Mouse (Mus musculus) embryonic facial prominence, embryonic 12.5 days (tissue): ENCODE measurements around the gene Btbd18. TPM values are rescaled to one million over a fixed set of nuclear protein-coding genes. Genes with fewer than 3 reads are reported as not detected.

Source experiments
- ATAC-seq: fragments of 200-750 bp; cut with Nextera tagmentation; 2 replicates; pipeline ENCODE4 v1.8.0; 2017; ENCODE audit not compliant: insufficient number of reproducible peaks, insufficient read depth, low FRiP score, low TSS enrichment
- H3K27ac ChIP-seq: fragments of 300-500 bp; sonication (generic); 2 replicates; pipeline ENCODE4 v1.5.1; 2016; ENCODE audit warnings: mild to moderate bottlenecking
- H3K27me3 ChIP-seq: fragments of 300-500 bp; sonication (generic); 2 replicates; pipeline ENCODE4 v1.6.1; 2016; ENCODE audit warnings: mild to moderate bottlenecking, moderate library complexity
- H3K36me3 ChIP-seq: fragments of 300-500 bp; sonication (generic); 2 replicates; pipeline ENCODE4 v1.6.1; 2016; ENCODE audit warnings: mild to moderate bottlenecking
- H3K4me1 ChIP-seq: fragments of 300-500 bp; sonication (generic); 2 replicates; pipeline ENCODE4 v1.6.1; 2016
- H3K4me2 ChIP-seq: fragments of 300-500 bp; sonication (generic); replicated peaks from 2 replicates; pipeline ENCODE4 v1.6.1; 2016; ENCODE audit warnings: mild to moderate bottlenecking, moderate library complexity
- H3K4me3 ChIP-seq: fragments of 300-500 bp; sonication (generic); 2 replicates; pipeline ENCODE4 v1.5.1; 2016; ENCODE audit warnings: mild to moderate bottlenecking
- H3K9ac ChIP-seq: fragments of 300-500 bp; sonication (generic); 2 replicates; pipeline ENCODE4 v1.6.1; 2016; ENCODE audit warnings: mild to moderate bottlenecking, moderate library complexity
- H3K9me3 ChIP-seq: fragments of 300-500 bp; sonication (generic); 2 replicates; pipeline ENCODE4 v1.6.1; 2016; ENCODE audit warnings: mild to moderate bottlenecking, moderate library complexity
- WGBS: fragments of 180-500 bp; shearing (Covaris S2); methylation state at CpG from one replicate; pipeline ENCODE4 v1.1.7; 2016; 5-methylcytosine and 5-hydroxymethylcytosine counted together
- polyA plus RNA-seq: library from polyadenylated mRNA; unstranded; fragments of >200 nt; fragmentation: Nextera tagmentation; extraction: Ambion mirVana; gene quantifications from 2 replicates; pipeline ENCODE4 v1.2.1, GENCODE M21; 2016

Btbd18 gene
- polyA plus RNA-seq, 1 experiment from 2014 or later, result 0.36 TPM

DNA sequence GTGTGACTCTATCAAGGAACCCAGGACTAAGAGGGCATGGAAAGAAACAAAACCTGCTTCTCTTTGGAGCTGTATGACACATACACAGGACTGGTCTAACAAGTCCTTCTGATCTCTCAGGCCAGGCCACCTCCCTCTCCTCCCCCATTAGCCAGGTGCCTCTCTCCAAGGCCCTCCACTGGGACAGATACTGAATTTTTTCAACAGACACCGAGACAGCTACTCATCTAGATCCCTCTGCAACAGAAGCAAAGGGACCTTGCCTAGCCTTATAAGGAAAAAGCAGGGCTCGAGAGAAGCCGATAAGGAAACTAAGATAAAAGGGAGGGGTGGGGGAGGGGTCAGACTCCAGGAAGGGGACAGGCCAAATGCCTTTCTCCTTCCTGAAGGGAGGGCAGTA lies 25.9 kb upstream of the Btbd18 start:
- no peak overlapping the region for H3K4me3 ChIP-seq
- H3K36me3 ChIP-seq, result no peaks in the 10 kb centered on the region
- no peak overlapping the region for H3K9ac ChIP-seq
- H3K27ac ChIP-seq, result peak overlapping the region; percentile 17; the same call in 1 of the 2 replicates
- peaks cover 52% of the 10 kb centered on the region for H3K4me1 ChIP-seq
- H3K9me3 ChIP-seq, result no peaks in the 10 kb centered on the region
- H3K27me3 ChIP-seq, result no peaks in the 10 kb centered on the region
- ATAC-seq, result no peak
- 7% methylated on average over 3 of the region's 3 CpGs for WGBS
- no peak overlapping the region for H3K4me2 ChIP-seq

DNA sequence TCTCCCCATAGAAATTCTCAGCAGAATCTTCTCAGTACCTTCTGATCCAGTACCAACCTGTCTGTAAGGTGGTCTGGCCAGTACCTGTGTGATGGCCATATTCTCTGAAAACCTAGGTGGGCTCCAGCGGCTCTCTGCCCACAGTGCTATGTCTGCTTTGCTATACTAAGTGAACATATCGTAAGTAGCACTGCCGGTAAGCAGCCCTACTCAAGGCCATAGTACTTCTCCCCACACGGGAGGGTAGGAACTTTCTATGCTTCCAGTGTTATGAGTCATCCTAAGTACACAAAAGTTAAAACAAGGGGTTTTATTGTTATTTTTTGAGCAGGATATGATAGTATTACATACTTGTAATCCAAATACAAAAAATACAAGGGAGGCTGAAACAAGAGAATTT lies 24.9 kb upstream of the Btbd18 start:
- ATAC-seq, result no peak
- Histone ChIP-seq H3K9ac (no peak overlapping the region), H3K27me3 (no peaks in the 10 kb centered on the region), H3K9me3 (no peaks in the 10 kb centered on the region), H3K27ac (peak overlapping the region; percentile 93; the same call in 1 of the 2 replicates), H3K4me2 (no peak overlapping the region), H3K4me1 (peaks cover 61% of the 10 kb centered on the region), H3K36me3 (no peaks in the 10 kb centered on the region; the same call in 1 of the 2 replicates), H3K4me3 (no peak overlapping the region)
- WGBS, result 66% methylated on average over 4 of the region's 4 CpGs

GRCm38 (mm10) chr2:84634934-84635482 lies 23.9 kb upstream of the Btbd18 start:
- WGBS, result 12% methylated on average over 4 of the region's 4 CpGs
- peaks cover 63% of the 10 kb centered on the region for H3K4me1 ChIP-seq

DNA sequence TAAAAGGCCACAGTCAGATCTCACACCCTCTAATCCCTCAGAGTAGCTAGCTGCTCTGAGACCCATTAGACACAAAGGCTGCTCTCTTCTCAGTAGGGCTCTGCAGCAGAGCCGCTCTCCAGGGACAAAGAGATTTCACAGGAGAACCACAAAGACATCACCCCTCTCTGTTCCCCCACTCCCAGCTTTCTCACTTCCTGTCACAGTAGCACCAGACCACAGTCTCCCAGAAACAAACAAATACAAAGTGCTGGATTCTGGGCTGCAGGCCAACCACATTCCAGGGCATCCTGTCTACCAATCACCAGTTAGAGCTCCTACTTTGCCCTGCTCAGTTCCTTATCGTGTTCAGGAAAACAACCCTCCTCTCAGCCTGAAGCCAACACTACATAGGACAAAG lies 23.3 kb upstream of the Btbd18 start:
- peak overlapping the region; percentile 40; the same call in 1 of the 2 replicates for H3K4me2 ChIP-seq
- no peak overlapping the region for H3K4me3 ChIP-seq
- 0% methylated on average over 2 of the region's 2 CpGs for WGBS
- H3K27ac ChIP-seq, result peak overlapping the region; percentile 93
- H3K4me1 ChIP-seq, result peaks cover 63% of the 10 kb centered on the region
- H3K9me3 ChIP-seq, result no peaks in the 10 kb centered on the region
- no peak overlapping the region for H3K9ac ChIP-seq
- H3K36me3 ChIP-seq, result no peaks in the 10 kb centered on the region; the same call in 1 of the 2 replicates
- no peaks in the 10 kb centered on the region for H3K27me3 ChIP-seq
- ATAC-seq, result peak; percentile 92

More at GRCm38 (mm10) chr2:84634934-84635482, 23.9 kb upstream of the Btbd18 start:
- Histone ChIP-seq H3K4me2 (peak overlapping the region; percentile 9; the same call in 1 of the 2 replicates), H3K27me3 (no peaks in the 10 kb centered on the region), H3K9ac (no peak overlapping the region), H3K27ac (peak overlapping the region; percentile 93), H3K9me3 (no peaks in the 10 kb centered on the region), H3K4me3 (no peak overlapping the region), H3K36me3 (no peaks in the 10 kb centered on the region; the same call in 1 of the 2 replicates)
- no peak for ATAC-seq

DNA sequence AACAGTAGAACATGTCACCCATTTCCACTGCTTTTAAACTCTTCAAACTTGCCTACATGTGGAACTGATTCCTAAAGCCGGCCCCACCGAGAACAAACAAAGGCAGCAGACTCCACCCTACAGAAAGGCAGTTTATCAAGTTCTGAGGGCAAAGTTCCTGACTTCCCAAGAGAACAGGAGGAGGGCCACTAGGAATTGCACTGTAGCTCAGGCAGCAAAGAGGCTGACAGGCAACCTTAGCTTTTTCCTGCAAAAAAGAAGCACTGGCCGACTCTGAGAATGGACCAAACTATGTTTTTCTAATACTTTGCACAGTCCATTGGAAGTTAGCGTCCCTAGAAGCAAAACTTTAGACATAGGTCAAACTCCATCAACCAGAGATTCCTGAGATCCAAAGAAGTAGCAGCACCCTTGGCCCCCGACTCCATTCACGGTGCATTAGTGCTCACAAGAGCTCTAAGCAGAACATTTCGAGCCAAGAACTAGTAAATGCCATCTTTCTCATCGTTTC lies 22.6 kb upstream of the Btbd18 start:
- Histone ChIP-seq H3K9ac (0 out of 2 replicates have a peak overlapping the region, but pooled peaks have one; percentile 8), H3K4me3 (no peak overlapping the region), H3K27ac (peak overlapping the region; percentile 93), H3K4me1 (peaks cover 63% of the 10 kb centered on the region), H3K4me2 (peak overlapping the region; percentile 40), H3K27me3 (no peaks in the 10 kb centered on the region), H3K36me3 (no peaks in the 10 kb centered on the region; the same call in 1 of the 2 replicates), H3K9me3 (no peaks in the 10 kb centered on the region)
- no peak for ATAC-seq
- 19% methylated on average over 8 of the region's 8 CpGs for WGBS

- Histone ChIP-seq H3K9me3 (no peaks in the 10 kb centered on the region), H3K4me3 (no peak overlapping the region), H3K4me2 (0 out of 2 replicates have a peak overlapping the region, but pooled peaks have one; percentile 5), H3K36me3 (no peaks in the 10 kb centered on the region; the same call in 1 of the 2 replicates), H3K27me3 (no peaks in the 10 kb centered on the region), H3K27ac (peak overlapping the region; percentile 60), H3K4me1 (peaks cover 62% of the 10 kb centered on the region), H3K9ac (no peak overlapping the region)
- WGBS, result 28% methylated on average over 7 of the region's 7 CpGs
- ATAC-seq, result no peak
These were observed 21.3 kb upstream of the Btbd18 start for GRCm38 (mm10) chr2:84637452-84638165.

GRCm38 (mm10) chr2:84638428-84639220 lies 20.3 kb upstream of the Btbd18 start:
- H3K9ac ChIP-seq, result no peak overlapping the region
- peaks cover 54% of the 10 kb centered on the region for H3K4me1 ChIP-seq
- no peak overlapping the region for H3K4me2 ChIP-seq
- H3K27me3 ChIP-seq, result no peaks in the 10 kb centered on the region
- peak overlapping the region; percentile 50; the same call in 1 of the 2 replicates for H3K27ac ChIP-seq
- H3K4me3 ChIP-seq, result no peak overlapping the region
- H3K36me3 ChIP-seq, result no peaks in the 10 kb centered on the region; the same call in 1 of the 2 replicates
- no peak for ATAC-seq
- 42% methylated on average over 5 of the region's 5 CpGs for WGBS
- H3K9me3 ChIP-seq, result no peaks in the 10 kb centered on the region

DNA sequence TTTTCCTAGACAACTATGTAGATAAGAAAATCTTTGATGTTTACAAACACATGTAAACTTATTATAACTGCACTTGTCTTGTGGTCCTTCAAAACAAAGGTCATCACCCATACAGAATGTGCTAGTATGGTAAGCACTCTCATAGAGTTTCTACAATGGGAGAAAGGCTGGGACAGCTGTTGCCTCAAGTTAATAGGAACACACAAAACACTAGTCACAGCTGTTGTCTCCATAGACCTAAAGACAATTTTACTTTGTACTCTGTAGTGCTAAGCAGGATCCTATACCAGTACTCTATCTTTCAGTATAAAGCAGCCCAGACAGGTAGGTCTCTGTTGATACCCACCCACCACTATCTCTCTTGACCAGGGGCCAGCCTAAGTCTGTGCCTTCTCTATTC lies 18.0 kb upstream of the Btbd18 start:
- Histone ChIP-seq H3K4me3 (no peak overlapping the region), H3K27me3 (no peaks in the 10 kb centered on the region), H3K4me1 (peaks cover 32% of the 10 kb centered on the region), H3K9me3 (no peaks in the 10 kb centered on the region), H3K27ac (no peak overlapping the region), H3K4me2 (no peak overlapping the region), H3K9ac (no peak overlapping the region), H3K36me3 (no peaks in the 10 kb centered on the region; the same call in 1 of the 2 replicates)
- ATAC-seq, result no peak

DNA sequence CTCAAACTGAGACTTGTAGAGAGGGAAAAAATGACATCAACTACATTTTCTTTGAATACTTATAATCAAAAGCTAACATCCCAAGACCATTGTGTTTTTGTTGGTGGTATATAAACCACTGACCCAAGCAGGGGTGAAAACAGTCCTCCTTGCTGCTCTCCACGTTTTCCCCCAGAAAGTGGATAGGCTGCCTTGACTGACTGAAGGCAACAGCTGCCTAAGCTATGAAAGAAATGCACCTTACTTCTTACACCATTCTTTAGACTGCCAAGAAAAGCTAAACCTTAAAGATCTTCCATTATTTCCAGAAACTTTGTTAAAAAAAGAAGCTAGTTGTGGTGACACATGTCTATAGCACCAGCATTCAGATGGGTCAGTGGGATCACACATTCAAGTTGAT lies 12.7 kb upstream of the Btbd18 start:
- Histone ChIP-seq H3K4me2 (no peak overlapping the region), H3K4me1 (0 out of 2 replicates have a peak, but pooled peaks cover 8% of the 10 kb centered on the region), H3K4me3 (no peak overlapping the region), H3K9me3 (no peaks in the 10 kb centered on the region), H3K36me3 (no peaks in the 10 kb centered on the region), H3K9ac (no peak overlapping the region), H3K27ac (no peak overlapping the region), H3K27me3 (no peaks in the 10 kb centered on the region)
- 86% methylated on average over 1 of the region's 1 CpGs for WGBS
- ATAC-seq, result no peak

GRCm38 (mm10) chr2:84647051-84647568 lies 11.8 kb upstream of the Btbd18 start:
- no peak overlapping the region for H3K27ac ChIP-seq
- no peak for ATAC-seq
- H3K9ac ChIP-seq, result no peak overlapping the region
- 0 out of 2 replicates have a peak, but pooled peaks cover 8% of the 10 kb centered on the region for H3K4me1 ChIP-seq
- no peaks in the 10 kb centered on the region for H3K9me3 ChIP-seq
- no peaks in the 10 kb centered on the region for H3K27me3 ChIP-seq
- no peak overlapping the region for H3K4me2 ChIP-seq
- no peak overlapping the region for H3K4me3 ChIP-seq
- 95% methylated on average over 6 of the region's 6 CpGs for WGBS
- H3K36me3 ChIP-seq, result no peaks in the 10 kb centered on the region

- no peak overlapping the region for H3K27ac ChIP-seq
- no peak for ATAC-seq
- WGBS, result 38% methylated on average over 6 of the region's 6 CpGs
These were observed 10.5 kb upstream of the Btbd18 start for GRCm38 (mm10) chr2:84648369-84648768.

More at GRCm38 (mm10) chr2:84648369-84648768, 10.5 kb upstream of the Btbd18 start:
- H3K9ac ChIP-seq, result no peak overlapping the region
- H3K36me3 ChIP-seq, result no peaks in the 10 kb centered on the region
- H3K4me3 ChIP-seq, result peak overlapping the region; percentile 33
- no peaks in the 10 kb centered on the region for H3K27me3 ChIP-seq
- H3K9me3 ChIP-seq, result no peaks in the 10 kb centered on the region
- H3K4me2 ChIP-seq, result peak overlapping the region; percentile 83
- H3K4me1 ChIP-seq, result 0 out of 2 replicates have a peak, but pooled peaks cover 8% of the 10 kb centered on the region
